Mouse (Mus musculus): ENCODE results near the gene Ppp1r1a. TPM values are rescaled to one million over a fixed set of nuclear protein-coding genes. Genes with fewer than 3 reads are reported as not detected.

Ppp1r1a gene
- 10 to 100 TPM; 26.9 to 31.4 TPM for total RNA-seq (2021)

DNA sequence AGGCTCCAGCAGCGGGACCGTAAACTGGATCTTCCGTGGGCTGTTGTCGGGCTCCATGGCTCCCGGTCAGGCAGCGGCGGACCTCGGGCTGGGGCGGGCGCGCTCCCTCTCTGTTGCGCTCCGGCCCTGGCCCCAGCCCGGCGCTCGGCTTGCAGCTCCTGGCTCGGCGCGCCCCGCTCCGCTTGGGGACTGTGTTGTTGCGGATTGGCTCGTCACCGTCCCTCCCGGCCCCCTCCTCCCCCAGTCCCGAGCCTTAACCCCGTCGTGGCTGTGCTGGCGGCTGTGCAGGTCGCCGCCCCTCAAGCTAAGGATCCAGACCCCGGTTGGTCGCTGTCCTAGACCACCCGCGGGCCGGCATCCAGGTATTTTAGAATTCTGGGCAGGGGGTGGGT lies at the start of gene Ppp1r1a:
Ppp1r1a (minus strand) TSS at position 182 of the 392 bp plus-strand sequence.
- DNase-seq: peak; percentile 76

DNA sequence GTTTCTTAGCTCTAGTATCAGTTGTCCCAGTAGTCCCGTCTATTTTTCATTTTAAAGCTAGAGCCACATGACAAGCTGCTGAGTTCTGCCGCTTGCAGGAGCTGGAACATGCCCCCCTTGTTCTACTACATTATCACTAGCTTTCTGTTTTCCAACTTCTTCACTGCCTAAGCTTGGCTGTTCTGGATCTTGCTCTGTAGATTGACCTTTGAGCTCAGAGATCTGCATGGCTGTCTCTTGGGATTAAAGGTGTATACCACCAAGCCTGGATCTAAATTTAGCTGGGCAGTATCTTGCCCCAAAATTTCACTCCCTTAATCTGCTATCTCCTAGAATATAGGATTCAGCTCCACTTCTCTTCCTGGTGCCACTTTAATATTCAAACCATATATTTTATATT lies 48.1 kb upstream of the Ppp1r1a start:
- no peak for DNase-seq

DNA sequence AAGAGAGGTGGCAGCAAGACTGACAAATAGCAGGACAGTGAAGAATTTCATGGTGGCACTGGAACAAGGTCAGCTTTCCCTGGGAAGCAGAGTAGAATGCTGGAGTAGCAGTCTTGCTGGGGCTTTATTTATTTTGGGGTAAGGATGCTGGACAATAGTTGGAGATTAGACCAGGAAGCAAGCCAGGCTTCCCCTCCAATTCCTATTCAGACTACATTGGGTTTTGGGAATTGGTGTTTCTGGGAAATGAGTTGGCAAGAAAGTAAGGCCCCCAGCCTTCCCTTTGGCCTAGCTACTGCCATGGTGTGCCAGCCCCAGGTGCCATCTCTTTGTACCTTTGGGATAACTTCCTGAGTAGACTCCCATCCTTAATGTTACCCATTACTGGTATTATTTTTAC lies 27.2 kb upstream of the Ppp1r1a start, which contains the start of gene Glycam1:
Glycam1 (minus strand) TSS at position 101 of the 400 bp plus-strand sequence.
- no peak for DNase-seq

- DNase-seq: peak; percentile 66
These were observed 14.4 kb upstream of the Ppp1r1a start for GRCm38 (mm10) chr15:103552096-103552690.

DNA sequence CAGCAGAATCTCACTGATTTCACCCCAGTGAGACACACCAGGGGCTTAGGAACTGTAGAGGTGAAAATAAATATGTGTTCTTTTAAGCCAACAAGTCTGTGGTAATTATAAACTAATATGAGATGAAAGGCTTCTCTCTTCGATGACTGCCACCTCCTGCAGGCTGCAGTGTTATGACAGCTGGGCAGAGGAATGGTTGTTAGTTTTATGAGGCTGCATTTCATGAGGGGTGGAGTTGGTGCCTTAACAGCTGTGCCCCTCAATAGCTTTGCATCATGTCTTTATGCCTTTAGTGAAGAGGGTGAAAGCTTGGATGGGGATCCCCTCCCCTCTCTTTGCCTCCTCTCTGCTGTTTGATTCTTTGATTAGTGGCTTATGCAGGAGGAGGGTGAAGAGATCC lies 13.2 kb upstream of the Ppp1r1a start:
- DNase-seq: no peak

- DNase-seq: no peak
These were observed 11.7 kb upstream of the Ppp1r1a start for GRCm38 (mm10) chr15:103549475-103549874.

DNA sequence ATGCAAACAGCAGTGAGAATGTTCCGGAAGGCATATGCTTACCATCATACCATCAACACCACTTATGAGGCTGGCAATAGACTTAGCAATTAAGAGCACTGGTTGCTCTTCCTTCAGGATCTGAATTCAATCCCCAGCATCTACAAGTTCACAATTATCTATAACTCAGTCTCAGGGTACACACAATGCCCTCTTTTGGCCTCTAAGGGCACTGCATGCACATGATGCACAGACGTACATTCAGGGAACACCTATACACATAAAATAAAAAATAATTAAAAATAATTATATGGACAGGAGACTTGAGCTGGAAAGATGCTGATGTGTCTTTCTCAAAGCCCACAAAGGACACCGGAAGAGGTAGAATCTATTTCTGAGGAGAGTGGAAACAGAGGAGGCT lies 10.2 kb upstream of the Ppp1r1a start:
- DNase-seq: no peak

DNA sequence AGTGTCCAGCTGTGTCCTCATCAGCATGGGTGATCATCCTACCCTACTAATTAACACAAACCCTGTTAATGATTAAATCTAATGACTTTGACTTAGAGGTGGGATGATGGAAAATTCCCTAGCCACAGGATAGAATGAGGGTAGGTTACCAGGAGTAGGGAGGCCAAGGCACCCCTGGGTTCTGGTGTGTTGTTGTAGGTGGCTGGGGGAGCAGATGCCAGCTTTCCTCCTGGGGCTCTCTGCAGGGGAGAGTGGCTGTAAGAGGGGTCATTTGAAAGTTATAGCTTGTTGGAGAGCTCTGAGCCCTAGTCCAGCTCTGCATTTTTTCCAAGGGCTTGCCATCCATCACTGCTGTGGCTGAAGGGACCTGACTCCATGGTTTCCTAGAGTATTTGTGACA lies 4.7 kb upstream of the Ppp1r1a start:
- no peak for DNase-seq

- no peak for DNase-seq
These were observed 2.8 kb upstream of the Ppp1r1a start for GRCm38 (mm10) chr15:103540646-103541045.

GRCm38 (mm10) chr15:103539259-103539658 lies 1.5 kb upstream of the Ppp1r1a start:
- no peak for DNase-seq

GRCm38 (mm10) chr15:103537011-103537821 lies 587 bp downstream of the Ppp1r1a start:
- DNase-seq: peak; percentile 60

GRCm38 (mm10) chr15:103536456-103536855 lies 1.3 kb downstream of the Ppp1r1a start:
- DNase-seq: no peak

- no peak for DNase-seq
These were observed 2.0 kb downstream of the Ppp1r1a start for GRCm38 (mm10) chr15:103535786-103536185.

GRCm38 (mm10) chr15:103535030-103535429 lies 2.8 kb downstream of the Ppp1r1a start:
- no peak for DNase-seq

DNA sequence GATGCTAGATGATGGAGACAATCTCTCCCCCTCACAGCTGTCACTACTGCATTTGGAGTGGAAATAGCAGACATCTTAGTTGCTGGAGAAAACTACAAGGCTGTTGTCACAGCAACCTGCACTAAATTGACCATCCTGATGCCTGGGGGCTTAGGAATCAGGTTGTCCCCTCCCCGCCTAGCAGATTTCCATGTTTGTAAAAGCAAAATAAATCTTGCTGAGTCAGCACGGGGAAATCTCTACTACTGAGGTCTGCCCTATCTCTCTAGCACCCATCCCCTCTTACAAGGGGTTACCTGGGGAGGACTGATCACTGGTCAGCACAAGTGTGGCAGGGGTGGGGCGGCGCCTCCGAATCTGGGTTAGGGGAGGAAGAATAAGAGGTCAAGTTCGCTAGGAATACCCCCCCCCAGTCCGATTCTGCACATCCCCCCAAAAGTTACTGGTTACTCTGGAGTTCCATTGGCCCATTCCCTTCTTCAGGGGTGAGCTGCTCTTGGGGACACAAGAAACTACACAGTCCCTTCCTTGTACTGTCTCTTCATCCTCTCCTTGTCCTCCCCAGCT lies 3.7 kb downstream of the Ppp1r1a start:
- no peak for DNase-seq

DNA sequence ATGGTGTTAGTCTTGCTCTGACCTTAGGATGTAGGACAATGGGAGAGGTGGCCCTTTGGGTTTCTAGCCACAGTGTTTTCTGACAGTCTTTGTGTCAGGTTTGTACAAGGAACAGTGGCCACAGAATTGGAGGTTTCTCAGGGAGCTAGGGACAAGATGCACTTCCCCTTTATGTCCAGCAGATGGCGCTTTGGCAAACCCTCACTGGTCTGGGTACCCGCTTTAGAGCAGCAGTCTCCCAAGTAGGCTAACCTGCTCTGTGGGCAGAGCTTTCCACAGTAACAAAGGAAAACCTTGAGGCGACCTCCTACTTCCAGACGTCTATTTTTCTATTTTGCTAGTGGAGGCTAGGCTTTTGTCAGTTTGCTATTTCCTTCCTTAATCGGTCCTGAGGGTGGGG lies 7.4 kb downstream of the Ppp1r1a start:
- peak; percentile 65 for DNase-seq

- no peak for DNase-seq
These were observed 14.6 kb downstream of the Ppp1r1a start for GRCm38 (mm10) chr15:103523156-103523555.

DNA sequence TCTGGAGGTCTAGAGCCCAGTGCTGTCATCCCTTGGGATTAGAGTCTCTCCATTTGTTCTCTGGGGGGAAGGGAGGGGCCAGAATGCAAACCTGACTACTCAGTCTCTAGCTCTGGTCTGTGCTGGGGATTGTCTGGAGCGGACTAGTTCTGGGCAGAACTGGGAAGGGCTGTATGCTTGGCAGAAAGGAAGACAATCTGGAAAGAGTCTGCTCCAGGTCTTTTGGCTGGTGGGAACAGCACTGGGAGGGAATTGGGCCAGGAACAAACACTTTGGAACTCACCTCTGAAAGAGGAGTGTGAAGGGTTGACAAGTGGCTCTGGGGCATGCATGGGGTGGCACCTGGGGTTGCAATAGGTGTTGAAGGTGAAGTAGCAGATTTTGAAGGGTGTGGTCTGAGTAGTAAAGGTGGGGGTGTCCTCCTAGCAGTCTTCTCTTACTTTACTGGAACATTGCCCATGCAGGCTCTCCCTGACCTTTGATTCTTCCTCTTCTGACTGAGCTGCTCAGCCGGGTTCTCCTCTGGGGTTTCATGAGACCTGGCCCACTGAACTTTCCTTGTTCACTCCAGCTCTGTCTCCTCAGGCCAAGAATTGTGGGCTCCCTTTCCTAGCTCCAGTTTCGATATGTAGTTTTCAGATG lies 15.2 kb downstream of the Ppp1r1a start:
- no peak for DNase-seq

DNA sequence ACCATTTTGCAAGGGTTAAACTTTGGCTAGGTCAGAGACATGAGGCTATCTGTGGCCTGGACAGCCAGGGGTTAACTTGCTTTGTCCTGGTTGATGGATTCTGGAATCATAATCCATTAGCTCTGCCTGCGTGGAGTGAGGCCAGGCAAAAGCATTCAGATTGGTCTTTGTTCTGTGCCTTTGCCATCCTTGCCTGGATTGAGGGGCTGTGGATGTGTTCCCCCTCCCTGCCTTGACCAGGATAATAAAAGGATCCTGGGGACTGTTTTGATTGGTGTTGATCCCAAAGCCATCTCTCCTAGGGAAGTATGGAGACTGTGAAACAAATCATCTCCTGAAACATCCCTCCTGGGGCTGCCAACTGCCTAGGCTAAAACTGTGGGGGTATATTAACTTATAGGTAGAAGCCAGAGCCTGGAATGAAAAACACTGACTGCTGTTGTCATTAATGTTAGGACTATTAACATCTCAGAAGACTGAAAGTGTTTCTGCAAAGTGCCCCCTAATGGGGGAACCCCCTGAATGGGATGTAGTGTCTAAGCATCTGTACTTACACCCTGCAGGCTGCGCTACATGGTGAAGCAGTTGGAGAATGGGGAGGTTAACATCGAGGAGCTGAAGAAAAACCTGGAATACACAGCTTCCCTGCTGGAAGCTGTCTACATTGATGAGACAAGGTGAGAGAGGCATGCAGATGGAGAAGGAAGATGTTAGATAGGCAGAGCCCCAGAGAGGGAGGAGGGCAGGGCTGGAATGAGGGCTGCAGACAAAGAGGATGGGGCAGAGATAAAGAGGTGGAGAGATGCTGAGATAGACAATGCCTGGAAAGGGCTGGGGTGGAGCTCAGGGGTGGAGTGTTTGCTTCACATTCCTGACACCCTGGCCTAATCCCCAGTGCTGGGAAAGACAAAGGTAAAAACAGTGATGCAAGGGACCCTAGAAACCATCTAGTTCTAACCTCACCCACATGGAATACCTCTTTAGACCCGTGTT lies 18.1 kb downstream of the Ppp1r1a start:
- DNase-seq: no peak

- DNase-seq: no peak
These were observed 19.0 kb downstream of the Ppp1r1a start for GRCm38 (mm10) chr15:103518600-103519385.

DNA sequence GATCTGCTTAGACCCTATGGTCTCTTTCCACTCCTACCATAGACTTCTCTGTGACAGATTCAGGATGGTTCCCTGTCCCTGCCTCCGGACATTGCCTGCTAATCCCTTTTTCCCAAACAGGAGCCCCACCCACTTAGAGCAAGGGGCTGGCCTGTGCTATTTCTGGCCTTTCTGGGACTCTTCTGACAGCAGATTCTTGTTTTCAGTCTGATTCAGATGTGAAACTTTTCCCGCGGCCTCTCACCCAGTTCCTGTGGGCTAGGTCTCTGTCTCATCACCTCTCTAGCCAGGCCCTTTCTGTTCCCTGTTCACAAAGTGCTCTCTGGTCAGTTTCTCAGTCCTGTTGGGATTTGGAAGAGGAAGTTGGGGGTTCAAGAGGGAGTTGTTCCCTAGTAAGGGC lies 22.9 kb downstream of the Ppp1r1a start:
- peak; percentile 41 for DNase-seq
